Mouse (Mus musculus) regulatory T cell (primary cell): ENCODE data around the gene Cdh4.

Experiments used
- in situ Hi-C: fragments of 300-600 bp; cut with MboI, MseI; formaldehyde crosslinking; loops from one replicate; pipeline ENCODE4 v1.15.1; 2025; ENCODE audit warnings: high pct_unique_total_duplicates

Cdh4 gene

GRCm38 (mm10) chr2:179595013-179595412, 152.8 kb downstream of the Cdh4 start:
- in situ Hi-C loops, result no loop called here

- in situ Hi-C loops, result no loop called here
Observed at GRCm38 (mm10) chr2:179598886-179599285, 156.7 kb downstream of the Cdh4 start.

- in situ Hi-C loops, result no loop called here
Observed at GRCm38 (mm10) chr2:179599886-179600285, 157.7 kb downstream of the Cdh4 start.

GRCm38 (mm10) chr2:179600347-179600746, 158.1 kb downstream of the Cdh4 start:
- in situ Hi-C loops, result no loop called here

GRCm38 (mm10) chr2:179601167-179601566, 158.9 kb downstream of the Cdh4 start:
- in situ Hi-C loops, result no loop called here

GRCm38 (mm10) chr2:179604746-179605145, 162.5 kb downstream of the Cdh4 start:
- in situ Hi-C loops, result no loop called here

- in situ Hi-C loops, result no loop called here
Observed at GRCm38 (mm10) chr2:179605255-179605654, 163.0 kb downstream of the Cdh4 start.

GRCm38 (mm10) chr2:179606341-179606740, 164.1 kb downstream of the Cdh4 start:
- in situ Hi-C loops, result no loop called here

GRCm38 (mm10) chr2:179615906-179616305, 173.7 kb downstream of the Cdh4 start:
- in situ Hi-C loops, result no loop called here

GRCm38 (mm10) chr2:179623643-179624473, 181.6 kb downstream of the Cdh4 start:
- in situ Hi-C loops, result no loop called here

GRCm38 (mm10) chr2:179627563-179627962, 185.3 kb downstream of the Cdh4 start:
- in situ Hi-C loops, result no loop called here

GRCm38 (mm10) chr2:179630720-179631119, 188.5 kb downstream of the Cdh4 start:
- in situ Hi-C loops, result no loop called here

- in situ Hi-C loops, result no loop called here
Observed at GRCm38 (mm10) chr2:179640576-179641301, 198.5 kb downstream of the Cdh4 start.

GRCm38 (mm10) chr2:179648573-179649263, 206.5 kb downstream of the Cdh4 start:
- in situ Hi-C loops, result no loop called here

- in situ Hi-C loops, result no loop called here
Observed at GRCm38 (mm10) chr2:179649370-179649769, 207.1 kb downstream of the Cdh4 start.

GRCm38 (mm10) chr2:179650168-179650567, 207.9 kb downstream of the Cdh4 start:
- in situ Hi-C loops, result no loop called here

GRCm38 (mm10) chr2:179655506-179655905, 213.3 kb downstream of the Cdh4 start:
- in situ Hi-C loops, result no loop called here

- in situ Hi-C loops, result no loop called here
Observed at GRCm38 (mm10) chr2:179659254-179659653, 217.0 kb downstream of the Cdh4 start.

GRCm38 (mm10) chr2:179661998-179662714, 219.9 kb downstream of the Cdh4 start:
- in situ Hi-C loops, result no loop called here

- in situ Hi-C loops, result no loop called here
Observed at GRCm38 (mm10) chr2:179662739-179663138, 220.5 kb downstream of the Cdh4 start.

GRCm38 (mm10) chr2:179663652-179664051, 221.4 kb downstream of the Cdh4 start:
- in situ Hi-C loops, result no loop called here

GRCm38 (mm10) chr2:179664171-179664608, 222.0 kb downstream of the Cdh4 start:
- in situ Hi-C loops, result no loop called here
